Mouse (Mus musculus): ENCODE results near the gene Psmd1. TPM values are rescaled to one million over a fixed set of nuclear protein-coding genes. Genes with fewer than 3 reads are reported as not detected.

Gene Psmd1
- polyA plus RNA-seq, 1 experiment from 2014 or later = 154 TPM

DNA sequence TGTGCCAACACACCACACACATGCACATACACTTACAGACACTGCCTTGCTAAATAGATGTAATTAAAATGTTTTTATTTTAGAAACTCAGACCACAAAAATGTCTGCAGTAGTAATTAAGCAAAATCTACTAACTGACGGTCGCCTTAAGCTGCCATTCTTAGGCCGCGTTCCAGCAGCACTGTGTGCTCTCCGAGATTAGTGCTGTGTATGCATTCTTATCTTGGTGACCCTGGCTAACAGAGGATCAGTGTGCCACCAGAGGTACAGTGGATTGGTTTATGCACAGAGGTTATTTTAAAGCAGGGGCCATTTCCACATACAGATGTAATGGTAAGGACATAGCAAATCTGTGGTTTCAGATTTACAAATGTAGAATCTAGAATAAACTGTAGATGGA, 96.9 kb downstream of the Psmd1 start:
- no peaks in the 10 kb centered on the region for H3K4me1 ChIP-seq (replicated peaks)
- H3K27me3 ChIP-seq (replicated peaks) = no peaks in the 10 kb centered on the region
- no peaks in the 10 kb centered on the region for H3K9me3 ChIP-seq (replicated peaks)
- 69% methylated on average over 5 of the region's 5 CpGs for WGBS
- no peak for ATAC-seq (ENCODE audit: insufficient number of reproducible peaks, low FRiP score)
- no peak overlapping the region for H3K4me2 ChIP-seq
- no peak overlapping the region for H3K9ac ChIP-seq
- no peak overlapping the region for H3K27ac ChIP-seq (ENCODE audit: poor library complexity, severe bottlenecking)
- no peak overlapping the region for H3K4me3 ChIP-seq
- peaks cover 47% of the 10 kb centered on the region for H3K36me3 ChIP-seq

DNA sequence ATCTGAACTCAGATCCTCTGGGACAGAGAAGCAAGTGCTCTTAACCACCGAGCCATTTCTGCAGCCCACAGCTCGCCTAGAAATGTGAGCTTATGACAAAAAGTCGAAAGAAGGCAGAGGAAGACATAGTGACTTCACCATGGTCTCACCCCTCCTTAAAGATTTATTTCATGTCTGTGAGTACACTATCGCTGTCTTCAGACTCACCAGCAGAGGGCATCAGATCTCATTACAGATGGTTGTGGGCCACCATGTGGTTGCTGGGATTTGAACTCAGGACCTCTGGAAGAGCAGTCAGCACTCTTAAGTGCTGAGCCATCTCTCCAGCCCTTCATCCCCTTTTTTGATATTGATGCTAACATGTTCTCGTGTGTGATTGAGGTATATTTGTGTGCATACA, 110.4 kb downstream of the Psmd1 start:
- H3K27ac ChIP-seq (ENCODE audit: poor library complexity, severe bottlenecking) = no peak overlapping the region
- no peaks in the 10 kb centered on the region for H3K4me1 ChIP-seq (replicated peaks)
- WGBS = 90% methylated on average over 5 of the region's 5 CpGs
- H3K4me2 ChIP-seq = no peak overlapping the region
- no peak overlapping the region for H3K9ac ChIP-seq
- peaks cover 32% of the 10 kb centered on the region for H3K36me3 ChIP-seq
- H3K4me3 ChIP-seq = no peak overlapping the region
- ATAC-seq (ENCODE audit: insufficient number of reproducible peaks, low FRiP score) = no peak
- H3K27me3 ChIP-seq (replicated peaks) = no peaks in the 10 kb centered on the region
- no peaks in the 10 kb centered on the region for H3K9me3 ChIP-seq (replicated peaks)

DNA sequence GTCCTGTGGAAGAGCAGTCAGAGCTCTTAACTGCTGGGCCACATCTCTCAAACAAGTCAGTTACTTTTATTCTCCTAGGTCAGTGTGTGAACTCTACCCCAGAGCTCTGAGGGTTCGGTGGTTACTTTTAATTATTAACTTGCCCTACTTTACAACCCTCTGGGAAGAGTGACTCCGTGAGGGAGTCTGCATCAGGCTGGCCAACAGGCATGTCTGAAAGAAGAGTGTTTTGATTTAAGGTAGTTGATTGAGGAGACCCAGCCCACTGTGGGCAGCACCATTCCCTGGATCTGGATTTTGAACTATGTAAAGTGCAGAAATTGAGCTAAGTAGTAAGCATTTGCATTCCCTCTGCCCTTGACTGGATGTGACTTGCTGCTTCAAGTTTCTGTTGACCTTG, 111.9 kb downstream of the Psmd1 start:
- no peak for ATAC-seq (ENCODE audit: insufficient number of reproducible peaks, low FRiP score)
- 93% methylated on average over 2 of the region's 2 CpGs for WGBS
- H3K4me3 ChIP-seq = no peak overlapping the region
- H3K27me3 ChIP-seq (replicated peaks) = no peaks in the 10 kb centered on the region
- H3K4me2 ChIP-seq = no peak overlapping the region
- no peaks in the 10 kb centered on the region for H3K9me3 ChIP-seq (replicated peaks)
- no peak overlapping the region for H3K27ac ChIP-seq (ENCODE audit: poor library complexity, severe bottlenecking)
- no peak overlapping the region for H3K9ac ChIP-seq
- peaks cover 27% of the 10 kb centered on the region for H3K36me3 ChIP-seq
- no peaks in the 10 kb centered on the region for H3K4me1 ChIP-seq (replicated peaks)

DNA sequence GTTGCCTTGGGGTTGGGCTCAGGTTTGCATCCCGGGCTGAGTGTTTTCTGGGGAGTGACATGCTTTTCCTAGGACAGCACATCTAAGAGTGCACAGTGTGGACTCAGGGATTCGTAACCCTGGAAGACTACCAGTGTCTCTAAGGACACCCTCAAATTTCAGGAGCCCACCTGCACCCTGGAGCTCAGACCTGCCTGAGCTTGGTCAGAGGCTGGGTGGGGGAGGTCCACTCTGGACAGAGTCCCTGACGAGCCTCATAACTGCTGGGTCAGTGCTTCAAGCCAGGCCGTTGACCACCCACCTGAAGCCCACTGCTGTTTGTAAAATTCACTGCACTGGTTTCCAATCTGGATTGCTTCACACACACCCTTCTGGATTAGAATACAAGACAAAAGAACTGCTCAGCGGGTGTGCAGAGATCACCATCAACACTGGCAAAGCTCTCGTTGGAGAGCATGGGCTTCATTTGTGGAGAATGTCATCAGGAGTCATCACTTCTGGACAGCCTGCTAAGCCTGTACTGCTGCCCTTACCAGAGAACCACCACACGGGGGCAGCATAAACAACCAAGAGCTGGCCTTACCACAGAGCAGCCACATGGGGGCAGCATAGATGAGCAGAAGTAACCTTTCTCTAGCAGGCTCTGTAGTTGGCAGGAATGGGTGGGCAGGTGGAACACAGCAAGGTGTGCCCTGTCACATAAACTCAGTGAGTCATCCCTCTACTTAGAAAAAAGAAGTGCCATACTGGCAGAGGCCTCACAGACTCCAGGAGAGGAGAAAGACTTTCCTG, 114.5 kb downstream of the Psmd1 start:
- no peak overlapping the region for H3K4me3 ChIP-seq
- no peaks in the 10 kb centered on the region for H3K9me3 ChIP-seq (replicated peaks)
- no peak overlapping the region for H3K27ac ChIP-seq (ENCODE audit: poor library complexity, severe bottlenecking)
- no peaks in the 10 kb centered on the region for H3K27me3 ChIP-seq (replicated peaks)
- peaks cover 17% of the 10 kb centered on the region for H3K36me3 ChIP-seq
- WGBS = 46% methylated on average over 7 of the region's 7 CpGs
- no peaks in the 10 kb centered on the region for H3K4me1 ChIP-seq (replicated peaks)
- peak; percentile 49; the same call in 1 of the 2 replicates for ATAC-seq (ENCODE audit: insufficient number of reproducible peaks, low FRiP score)
- no peak overlapping the region for H3K4me2 ChIP-seq
- no peak overlapping the region for H3K9ac ChIP-seq

DNA sequence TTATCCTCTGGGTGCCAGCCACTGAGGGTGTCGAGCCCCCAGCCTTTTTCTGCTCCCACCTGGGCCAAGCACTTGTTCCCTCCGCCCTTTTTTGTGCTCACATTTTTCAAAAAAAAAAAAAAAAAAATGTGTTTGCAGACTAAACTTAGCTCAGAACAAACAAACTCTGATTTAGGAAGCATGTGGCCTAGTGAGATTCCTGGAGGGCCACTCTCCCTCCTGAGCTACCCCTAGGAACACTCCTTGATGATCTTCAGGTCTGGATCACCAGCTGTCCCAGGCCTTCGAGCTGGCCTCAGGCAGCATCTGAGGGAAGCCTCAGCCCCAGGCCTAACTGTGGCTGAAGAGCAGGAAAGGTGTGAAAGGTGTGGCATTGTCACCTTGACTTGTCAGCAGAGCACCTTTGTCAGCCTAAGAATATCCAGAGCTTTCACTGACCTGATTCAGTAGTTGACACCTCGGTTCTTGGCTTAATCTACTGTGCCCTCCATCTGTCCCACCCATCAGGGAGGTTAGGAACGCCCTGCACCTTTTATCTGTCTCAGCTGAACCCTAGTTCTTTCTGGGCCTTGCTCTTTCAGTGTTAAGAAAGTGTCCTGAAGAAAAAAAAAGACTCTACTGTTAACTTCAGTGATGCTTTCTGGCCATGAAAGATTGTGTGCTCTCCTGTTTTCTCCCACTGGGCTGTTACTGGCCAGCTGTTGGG, 118.0 kb downstream of the Psmd1 start:
- H3K27me3 ChIP-seq (replicated peaks) = no peaks in the 10 kb centered on the region
- H3K36me3 ChIP-seq = 0 out of 2 replicates have a peak, but pooled peaks cover under 1% of the 10 kb centered on the region
- H3K4me2 ChIP-seq = no peak overlapping the region
- H3K4me1 ChIP-seq (replicated peaks) = no peaks in the 10 kb centered on the region
- ATAC-seq (ENCODE audit: insufficient number of reproducible peaks, low FRiP score) = no peak
- no peak overlapping the region for H3K27ac ChIP-seq (ENCODE audit: poor library complexity, severe bottlenecking)
- no peak overlapping the region for H3K4me3 ChIP-seq
- H3K9ac ChIP-seq = no peak overlapping the region
- WGBS = 66% methylated on average over 5 of the region's 5 CpGs
- no peaks in the 10 kb centered on the region for H3K9me3 ChIP-seq (replicated peaks)

DNA sequence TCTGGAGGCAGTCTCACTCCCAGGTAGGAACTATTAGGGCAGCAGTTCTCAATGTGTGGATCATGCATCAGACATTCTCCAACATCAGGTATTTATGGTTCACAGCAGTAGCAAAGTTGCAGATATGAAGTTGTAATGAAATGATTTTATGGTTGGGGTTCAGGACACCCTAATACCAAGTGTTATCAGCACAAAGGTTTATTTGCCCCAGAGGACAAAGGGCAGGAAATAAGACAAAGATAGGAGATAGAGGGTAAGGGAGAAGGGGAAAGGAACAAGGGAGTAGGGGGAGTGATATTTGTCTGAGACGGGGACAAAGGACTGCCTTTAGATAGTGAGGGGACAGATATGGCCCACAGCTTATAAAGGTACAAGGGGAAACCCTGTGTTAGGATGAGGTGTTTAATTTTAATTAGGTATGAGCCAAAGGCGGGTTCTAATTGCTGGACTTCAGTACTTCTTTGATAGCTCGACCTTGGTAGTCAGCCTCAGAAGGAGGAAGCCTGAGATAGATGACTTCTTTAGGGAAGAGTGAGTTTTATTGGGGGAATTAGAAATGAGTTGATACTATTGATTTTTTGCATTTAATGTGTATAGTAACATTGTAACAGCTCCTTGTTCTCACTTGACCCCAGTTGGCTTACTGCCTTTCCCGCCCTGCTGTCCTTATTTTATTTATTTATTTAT, 119.5 kb downstream of the Psmd1 start:
- no peak for ATAC-seq (ENCODE audit: insufficient number of reproducible peaks, low FRiP score)
- Histone ChIP-seq H3K4me2 (no peak overlapping the region), H3K4me3 (no peak overlapping the region), H3K27me3 (replicated peaks) (no peaks in the 10 kb centered on the region), H3K4me1 (replicated peaks) (no peaks in the 10 kb centered on the region), H3K36me3 (no peaks in the 10 kb centered on the region), H3K9ac (no peak overlapping the region), H3K27ac (ENCODE audit: poor library complexity, severe bottlenecking) (no peak overlapping the region), H3K9me3 (replicated peaks) (no peaks in the 10 kb centered on the region)
- 75% methylated on average over 4 of the region's 4 CpGs for WGBS

DNA sequence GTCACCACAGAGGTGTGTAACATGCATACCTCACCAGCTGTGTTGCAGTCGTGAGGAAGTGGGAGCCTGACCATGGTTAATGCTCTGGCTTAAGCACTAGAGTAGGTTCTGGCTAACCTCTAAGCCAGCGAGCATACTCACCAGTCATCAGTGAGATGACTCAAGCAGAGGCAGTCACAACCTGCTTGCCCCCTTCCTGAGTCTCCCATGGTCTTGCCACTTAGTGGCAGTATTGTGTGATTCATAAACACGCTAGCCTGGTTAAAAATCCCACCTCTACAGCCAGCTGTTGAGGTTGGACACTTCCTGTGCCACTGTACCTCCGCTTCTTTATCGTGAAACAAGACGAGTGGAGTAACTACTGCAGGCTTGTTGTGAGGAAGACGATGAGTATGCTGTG, 122.6 kb downstream of the Psmd1 start:
- no peak for ATAC-seq (ENCODE audit: insufficient number of reproducible peaks, low FRiP score)
- Histone ChIP-seq H3K4me3 (no peak overlapping the region), H3K27me3 (replicated peaks) (no peaks in the 10 kb centered on the region), H3K36me3 (peaks cover 6% of the 10 kb centered on the region), H3K27ac (ENCODE audit: poor library complexity, severe bottlenecking) (no peak overlapping the region), H3K4me2 (no peak overlapping the region), H3K9me3 (replicated peaks) (no peaks in the 10 kb centered on the region), H3K4me1 (replicated peaks) (peaks cover 6% of the 10 kb centered on the region), H3K9ac (no peak overlapping the region)
- WGBS = 83% methylated on average over 7 of the region's 7 CpGs

DNA sequence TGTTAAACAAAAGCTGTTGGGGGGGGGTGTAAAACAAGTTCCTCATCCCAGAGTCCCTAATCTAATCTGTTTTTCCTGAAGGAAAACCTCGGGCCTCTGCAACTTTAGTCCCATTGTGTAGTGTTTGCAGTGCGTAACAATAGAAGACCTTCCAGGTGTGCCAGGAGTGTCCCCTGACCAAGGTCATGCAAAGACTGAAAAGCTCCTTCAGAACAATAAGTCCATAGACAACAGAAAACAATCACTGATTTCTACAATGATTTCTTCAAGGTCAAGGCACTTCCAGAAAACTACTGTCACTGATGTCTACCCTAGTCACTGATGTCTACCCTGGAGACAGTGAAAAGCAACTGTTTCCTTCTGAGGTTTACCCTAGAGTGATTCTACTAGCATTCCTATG, 123.7 kb downstream of the Psmd1 start:
- 58% methylated on average over 2 of the region's 2 CpGs for whole genome bisulfite sequencing
- peaks cover 9% of the 10 kb centered on the region for H3K36me3 ChIP-seq
- H3K27ac ChIP-seq (ENCODE audit: poor library complexity, severe bottlenecking) = no peak overlapping the region
- H3K4me2 ChIP-seq = no peak overlapping the region
- no peak overlapping the region for H3K4me3 ChIP-seq
- peaks cover 6% of the 10 kb centered on the region for H3K4me1 ChIP-seq (replicated peaks)
- no peak overlapping the region for H3K9ac ChIP-seq
- H3K9me3 ChIP-seq (replicated peaks) = no peaks in the 10 kb centered on the region
- no peak for ATAC-seq (ENCODE audit: insufficient number of reproducible peaks, low FRiP score)
- no peaks in the 10 kb centered on the region for H3K27me3 ChIP-seq (replicated peaks)

DNA sequence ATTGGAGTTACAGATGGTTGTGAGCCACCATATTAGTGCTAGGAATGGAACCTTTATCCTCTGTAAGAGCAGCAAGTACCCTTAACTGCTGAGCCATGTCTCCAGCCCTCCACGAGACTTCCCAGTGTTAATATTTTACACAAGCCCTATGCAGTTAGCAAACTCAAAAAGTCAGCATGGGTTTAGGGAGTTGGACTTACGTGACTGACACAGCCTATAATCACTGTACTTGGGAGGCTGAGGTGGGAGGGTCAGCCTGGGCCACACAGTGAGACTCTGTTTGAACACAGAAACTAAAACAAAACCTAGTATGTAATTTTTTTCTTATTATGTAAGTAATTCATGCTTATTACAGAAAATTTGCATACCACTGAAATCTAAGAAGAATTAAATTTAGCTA, 124.1 kb downstream of the Psmd1 start:
- H3K9ac ChIP-seq = no peak overlapping the region
- H3K9me3 ChIP-seq (replicated peaks) = no peaks in the 10 kb centered on the region
- H3K4me3 ChIP-seq = no peak overlapping the region
- H3K36me3 ChIP-seq = peaks cover 10% of the 10 kb centered on the region
- no peak overlapping the region for H3K27ac ChIP-seq (ENCODE audit: poor library complexity, severe bottlenecking)
- no peaks in the 10 kb centered on the region for H3K27me3 ChIP-seq (replicated peaks)
- no peak for ATAC-seq (ENCODE audit: insufficient number of reproducible peaks, low FRiP score)
- H3K4me2 ChIP-seq = no peak overlapping the region
- WGBS = 89% methylated on average over 2 of the region's 2 CpGs
- peaks cover 6% of the 10 kb centered on the region for H3K4me1 ChIP-seq (replicated peaks)

All from heart, embryonic 12.5 days (tissue).